Mouse (Mus musculus): ENCODE measurements around the gene Slc6a3. TPM values are rescaled to one million over a fixed set of nuclear protein-coding genes. Genes with fewer than 3 reads are reported as not detected.

The Slc6a3 gene
- polyA plus RNA-seq (2014; fragmentation: Illumina TruSeq; extraction: RNeasy Lipid Tissue Mini Kit (QIAGEN cat#74804); ENCODE audit: low read depth, low replicate concordance) = not detected

GRCm38 (mm10) chr13:73536403-73536821 lies at the start of gene Slc6a3:
TSS of gene Slc6a3 (plus strand) at chr13:73536747.

GRCm38 (mm10) chr13:73603522-73604155 lies 67.1 kb downstream of the Slc6a3 start, which contains the start of gene Clptm1l:
TSS of gene Clptm1l (plus strand) at chr13:73604006.

GRCm38 (mm10) chr13:73626745-73627549 lies 90.4 kb downstream of the Slc6a3 start, which contains the start of gene Tert:
TSS of gene Tert (plus strand) at chr13:73626911.

Other genes starting within 250 kb of the Slc6a3 start
- gene Mrpl36, start 208.2 kb upstream of the Slc6a3 start, polyA plus RNA-seq (2014; fragmentation: Illumina TruSeq; extraction: RNeasy Lipid Tissue Mini Kit (QIAGEN cat#74804); ENCODE audit: low read depth, low replicate concordance) = 71.8 TPM
- gene Ndufs6, start 208.2 kb upstream of the Slc6a3 start, polyA plus RNA-seq (2014; fragmentation: Illumina TruSeq; extraction: RNeasy Lipid Tissue Mini Kit (QIAGEN cat#74804); ENCODE audit: low read depth, low replicate concordance) = 39.7 TPM
- 7.2 TPM for gene Lpcat1, start 69.5 kb upstream of the Slc6a3 start, polyA plus RNA-seq (2014; fragmentation: Illumina TruSeq; extraction: RNeasy Lipid Tissue Mini Kit (QIAGEN cat#74804); ENCODE audit: low read depth, low replicate concordance)
- gene Clptm1l, start 67.3 kb downstream of the Slc6a3 start, polyA plus RNA-seq (2014; fragmentation: Illumina TruSeq; extraction: RNeasy Lipid Tissue Mini Kit (QIAGEN cat#74804); ENCODE audit: low read depth, low replicate concordance) = 121 TPM
- gene Tert, start 90.2 kb downstream of the Slc6a3 start, polyA plus RNA-seq (2014; fragmentation: Illumina TruSeq; extraction: RNeasy Lipid Tissue Mini Kit (QIAGEN cat#74804); ENCODE audit: low read depth, low replicate concordance) = 3.2 TPM
- gene Slc6a18, start 141.3 kb downstream of the Slc6a3 start, polyA plus RNA-seq (2014; fragmentation: Illumina TruSeq; extraction: RNeasy Lipid Tissue Mini Kit (QIAGEN cat#74804); ENCODE audit: low read depth, low replicate concordance) = not detected
- not detected for gene Slc6a19, start 168.1 kb downstream of the Slc6a3 start, polyA plus RNA-seq (2014; fragmentation: Illumina TruSeq; extraction: RNeasy Lipid Tissue Mini Kit (QIAGEN cat#74804); ENCODE audit: low read depth, low replicate concordance)
- 5.7 TPM for gene Slc12a7, start 196.3 kb downstream of the Slc6a3 start, polyA plus RNA-seq (2014; fragmentation: Illumina TruSeq; extraction: RNeasy Lipid Tissue Mini Kit (QIAGEN cat#74804); ENCODE audit: low read depth, low replicate concordance)